ENCODE assay signal across 30 mouse cellular contexts in genomic region chr7:47066942-47067341, GRCm38 (mm10).
"Had no signal": no experiment of that assay in that cellular context is flagged by ENCODE, and none has a peak within 500 bp of the region (broad histone marks: within the 10 kb centered on the region; RNA-seq: fewer than 3 reads in every experiment).

No protein-coding gene starts in this region.

- ATAC-seq: liver, embryonic 12.5 days; lung, postnatal 0 days; midbrain, embryonic 13.5 days; midbrain, embryonic 15.5 days; midbrain, embryonic 16.5 days had no signal

- H3K4me2 ChIP-seq: limb, embryonic 12.5 days; limb, embryonic 13.5 days; limb, embryonic 15.5 days; liver, embryonic 11.5 days; liver, embryonic 12.5 days; liver, embryonic 13.5 days; liver, embryonic 15.5 days; midbrain, embryonic 11.5 days; midbrain, embryonic 12.5 days; midbrain, embryonic 13.5 days; midbrain, embryonic 15.5 days; neural tube, embryonic 12.5 days; neural tube, embryonic 13.5 days had no signal

- H3K4me3 ChIP-seq: left cerebral cortex, adult 2 months; limb, embryonic 10.5 days; limb, embryonic 12.5 days; limb, embryonic 13.5 days; limb, embryonic 15.5 days; liver, embryonic 12.5 days; liver, embryonic 13.5 days; liver, embryonic 15.5 days; megakaryocyte, embryonic 14.5 days; midbrain, embryonic 10.5 days; midbrain, embryonic 12.5 days; midbrain, embryonic 13.5 days; midbrain, embryonic 15.5 days; myocyte; neural tube, embryonic 12.5 days; neural tube, embryonic 13.5 days had no signal

- DNase-seq: layer of hippocampus, postnatal 36 days; left cerebral cortex, postnatal 4 days; liver; liver, embryonic 13.5 days; liver, postnatal 0 days; lung, adult 2 months; lung, postnatal 14 days; lung, postnatal 36 days; lung, postnatal 4 days; midbrain, embryonic 14.5 days had no signal

- H3K9ac ChIP-seq: limb, embryonic 12.5 days; limb, embryonic 13.5 days; limb, embryonic 15.5 days; liver, embryonic 12.5 days; liver, embryonic 13.5 days; liver, embryonic 14.5 days; liver, embryonic 15.5 days; liver, postnatal 0 days; midbrain, embryonic 12.5 days; midbrain, embryonic 13.5 days; midbrain, embryonic 15.5 days; neural tube, embryonic 12.5 days; neural tube, embryonic 13.5 days had no signal

- H3K9me3 ChIP-seq: limb, embryonic 10.5 days; limb, embryonic 12.5 days; limb, embryonic 13.5 days; limb, embryonic 15.5 days; liver, embryonic 12.5 days; liver, embryonic 13.5 days; liver, embryonic 15.5 days; midbrain, embryonic 10.5 days; midbrain, embryonic 12.5 days; midbrain, embryonic 13.5 days; midbrain, embryonic 15.5 days; neural tube, embryonic 12.5 days; neural tube, embryonic 13.5 days had no signal

- H3K27ac ChIP-seq: left cerebral cortex, adult 2 months; limb, embryonic 10.5 days; limb, embryonic 12.5 days; limb, embryonic 13.5 days; limb, embryonic 15.5 days; liver, embryonic 12.5 days; liver, embryonic 13.5 days; liver, embryonic 14.5 days; liver, embryonic 15.5 days; midbrain, embryonic 10.5 days; midbrain, embryonic 12.5 days; midbrain, embryonic 13.5 days; midbrain, embryonic 15.5 days; neural tube, embryonic 12.5 days; neural tube, embryonic 13.5 days had no signal

- H3K4me1 ChIP-seq: limb, embryonic 10.5 days; limb, embryonic 12.5 days; limb, embryonic 13.5 days; limb, embryonic 15.5 days; liver, embryonic 15.5 days; midbrain, embryonic 10.5 days; midbrain, embryonic 12.5 days; midbrain, embryonic 13.5 days; midbrain, embryonic 15.5 days; neural tube, embryonic 12.5 days; neural tube, embryonic 13.5 days had no signal

- H3K27me3 ChIP-seq: limb, embryonic 12.5 days; limb, embryonic 13.5 days; limb, embryonic 15.5 days; liver, embryonic 13.5 days; liver, embryonic 15.5 days; midbrain, embryonic 12.5 days; midbrain, embryonic 13.5 days; midbrain, embryonic 15.5 days; neural tube, embryonic 12.5 days; neural tube, embryonic 13.5 days had no signal

- H3K36me3 ChIP-seq: limb, embryonic 10.5 days; limb, embryonic 12.5 days; limb, embryonic 13.5 days; limb, embryonic 15.5 days; liver, embryonic 12.5 days; liver, embryonic 13.5 days; liver, embryonic 15.5 days; midbrain, embryonic 10.5 days; midbrain, embryonic 12.5 days; midbrain, embryonic 13.5 days; midbrain, embryonic 15.5 days; neural tube, embryonic 12.5 days; neural tube, embryonic 13.5 days had no signal
